Mouse (Mus musculus) kidney, embryonic 15.5 days (tissue): ENCODE data around the gene Raver1. TPM values are rescaled to one million over a fixed set of nuclear protein-coding genes. Genes with fewer than 3 reads are reported as not detected.

Experiments
- ATAC-seq: fragments of 200-750 bp; cut with Nextera tagmentation; replicated peaks from 2 replicates; pipeline ENCODE4 v1.8.0; 2017; ENCODE audit warnings: moderate TSS enrichment; ENCODE audit not compliant: low FRiP score
- H3K27ac ChIP-seq: fragments of 300-500 bp; sonication (generic); 2 replicates; pipeline ENCODE4 v1.5.1; 2015; ENCODE audit warnings: mild to moderate bottlenecking, inconsistent platforms
- H3K27me3 ChIP-seq: fragments of 300-500 bp; sonication (generic); 2 replicates; pipeline ENCODE4 v1.6.1; 2015; ENCODE audit warnings: inconsistent platforms
- H3K36me3 ChIP-seq: fragments of 300-500 bp; sonication (generic); 2 replicates; pipeline ENCODE4 v1.6.1; 2015; ENCODE audit warnings: inconsistent platforms
- H3K4me1 ChIP-seq: fragments of 300-500 bp; sonication (generic); 2 replicates; pipeline ENCODE4 v1.6.1; 2015; ENCODE audit warnings: inconsistent platforms
- H3K4me2 ChIP-seq: fragments of 300-500 bp; sonication (generic); 2 replicates; pipeline ENCODE4 v1.6.1; 2015; ENCODE audit warnings: moderate library complexity, mild to moderate bottlenecking, inconsistent platforms
- H3K4me3 ChIP-seq: fragments of 300-500 bp; sonication (generic); replicated peaks from 2 replicates; pipeline ENCODE4 v1.5.1; 2015; ENCODE audit warnings: mild to moderate bottlenecking, inconsistent platforms
- H3K9ac ChIP-seq: fragments of 300-500 bp; sonication (generic); 2 replicates; pipeline ENCODE4 v1.6.1; 2015; ENCODE audit warnings: mild to moderate bottlenecking, inconsistent platforms
- H3K9me3 ChIP-seq: fragments of 300-500 bp; sonication (generic); replicated peaks from 2 replicates; pipeline ENCODE4 v1.6.1; 2016; ENCODE audit warnings: inconsistent platforms
- WGBS: fragments of 180-500 bp; shearing (Covaris S2); methylation state at CpG from one replicate; pipeline ENCODE4 v1.1.7; 2015; ENCODE audit warnings: mixed read lengths; 5-methylcytosine and 5-hydroxymethylcytosine counted together
- polyA plus RNA-seq: library from polyadenylated mRNA; unstranded; fragments of >200 nt; fragmentation: Nextera tagmentation; extraction: Ambion mirVana; gene quantifications from 2 replicates; pipeline ENCODE4 v1.2.1, GENCODE M21; 2015

Gene Raver1
- polyA plus RNA-seq: 67.9 and 76.3 TPM in 2 replicates

DNA sequence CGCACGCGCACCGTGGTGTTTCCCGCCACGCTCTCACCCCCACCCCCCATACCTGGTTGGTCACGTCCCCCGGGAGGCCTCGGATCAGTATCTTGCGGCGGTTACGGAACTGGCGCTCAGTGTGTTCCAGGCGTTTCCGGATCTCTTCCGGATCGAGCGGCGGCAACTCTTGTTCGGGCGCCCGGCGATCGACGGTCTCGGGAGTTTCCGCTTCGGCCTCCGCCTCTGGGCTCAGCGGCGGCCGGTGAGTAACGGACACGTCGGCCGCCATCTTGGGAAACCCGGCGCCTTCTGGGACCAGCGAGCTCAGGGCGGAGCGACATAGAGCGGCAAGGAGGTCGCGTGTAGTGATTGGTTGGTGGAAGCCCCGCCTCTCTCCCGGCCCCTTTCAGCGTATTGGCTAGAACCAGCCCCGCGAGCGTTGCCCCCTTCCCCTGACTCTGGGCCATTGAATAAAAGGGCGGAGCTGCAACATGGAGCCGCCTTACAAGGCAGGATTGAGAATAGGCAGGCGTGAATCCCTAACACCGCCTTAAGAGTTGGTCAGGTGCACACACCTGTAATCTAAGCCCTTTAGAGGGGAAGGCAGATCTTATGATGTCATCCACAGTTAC lies at the start of gene Raver1, which contains the start of gene Gm38431:
Raver1 (minus strand) TSS at position 302 of the 614 bp plus-strand sequence.
Gm38431 (minus strand) TSS at position 291 of the 614 bp plus-strand sequence.
- ATAC-seq: peak; percentile 100
- Histone ChIP-seq H3K4me1 (peaks cover 19% of the 10 kb centered on the region), H3K9me3 (no peaks in the 10 kb centered on the region), H3K9ac (peak within 1 kb of the TSS; percentile 82), H3K27ac (peak within 1 kb of the TSS; percentile 96), H3K4me2 (peak within 1 kb of the TSS; percentile 75), H3K4me3 (peak within 1 kb of the TSS; percentile 85), H3K27me3 (no peaks in the 10 kb centered on the region), H3K36me3 (peaks cover 39% of the 10 kb centered on the region)
- under 1% methylated on average over 54 of the region's 54 CpGs for WGBS

DNA sequence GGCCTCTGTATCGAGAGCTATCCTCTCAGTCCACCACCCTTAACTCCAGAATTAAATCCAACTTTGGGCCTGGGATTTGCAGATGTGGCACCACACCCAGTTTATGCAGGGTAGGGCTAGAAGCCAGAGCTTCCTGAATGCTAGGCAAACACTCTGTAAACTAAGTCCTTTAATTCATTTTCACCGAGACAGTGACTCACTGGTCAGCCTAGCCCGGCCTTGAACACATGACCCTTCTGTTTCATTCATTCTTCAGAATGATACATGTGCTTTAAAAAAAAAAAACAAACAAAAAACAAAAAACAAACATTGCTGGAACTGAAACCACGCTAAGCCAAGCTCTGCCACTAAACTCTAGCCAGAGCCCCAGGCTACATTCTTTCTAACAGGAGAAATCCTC lies 46.6 kb upstream of the Raver1 start:
- Histone ChIP-seq H3K9me3 (no peaks in the 10 kb centered on the region), H3K4me2 (no peak overlapping the region), H3K27me3 (no peaks in the 10 kb centered on the region), H3K4me3 (no peak overlapping the region), H3K27ac (no peak overlapping the region), H3K36me3 (peaks cover 68% of the 10 kb centered on the region), H3K9ac (no peak overlapping the region), H3K4me1 (0 out of 2 replicates have a peak, but pooled peaks cover 6% of the 10 kb centered on the region)
- 78% methylated on average over 4 of the region's 4 CpGs for WGBS
- ATAC-seq: no peak

GRCm38 (mm10) chr9:21137229-21137628 lies 45.4 kb upstream of the Raver1 start:
- ATAC-seq: no peak; the same call in 1 of the 2 replicates

DNA sequence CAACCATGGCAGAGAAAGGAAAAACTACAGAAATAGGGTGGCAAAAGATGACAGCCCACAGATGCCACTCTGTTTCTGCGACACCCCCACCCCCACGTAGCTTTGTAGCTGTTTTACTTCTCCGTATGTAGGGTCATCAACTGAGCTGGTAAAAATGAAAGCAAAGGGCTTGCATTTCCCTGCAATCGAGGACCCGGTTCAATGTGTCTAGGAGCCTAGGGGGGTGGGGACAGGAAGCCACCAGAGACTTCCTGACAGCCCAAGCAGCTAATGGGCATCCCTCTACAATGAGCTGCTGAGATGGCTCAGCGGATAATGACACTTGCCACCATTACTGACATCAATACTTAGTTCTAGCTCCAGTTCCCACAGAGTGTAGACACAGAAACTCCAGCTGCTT lies 44.6 kb upstream of the Raver1 start:
- no peak overlapping the region for H3K27ac ChIP-seq
- 83% methylated on average over 6 of the region's 6 CpGs for WGBS
- peaks cover 48% of the 10 kb centered on the region for H3K36me3 ChIP-seq
- no peaks in the 10 kb centered on the region for H3K9me3 ChIP-seq
- H3K4me1 ChIP-seq: 0 out of 2 replicates have a peak, but pooled peaks cover 6% of the 10 kb centered on the region
- no peak overlapping the region for H3K4me2 ChIP-seq
- H3K9ac ChIP-seq: no peak overlapping the region
- no peak overlapping the region for H3K4me3 ChIP-seq
- no peak for ATAC-seq
- no peaks in the 10 kb centered on the region for H3K27me3 ChIP-seq

More at GRCm38 (mm10) chr9:21137229-21137628, 45.4 kb upstream of the Raver1 start:
- Histone ChIP-seq H3K9me3 (no peaks in the 10 kb centered on the region), H3K27me3 (no peaks in the 10 kb centered on the region), H3K4me3 (no peak overlapping the region), H3K4me2 (no peak overlapping the region), H3K9ac (no peak overlapping the region), H3K36me3 (peaks cover 57% of the 10 kb centered on the region), H3K4me1 (0 out of 2 replicates have a peak, but pooled peaks cover 6% of the 10 kb centered on the region), H3K27ac (no peak overlapping the region)
- 59% methylated on average over 3 of the region's 3 CpGs for WGBS

GRCm38 (mm10) chr9:21135941-21136381 lies 44.2 kb upstream of the Raver1 start:
- WGBS: 68% methylated on average over 1 of the region's 1 CpGs
- 0 out of 2 replicates have a peak, but pooled peaks cover 6% of the 10 kb centered on the region for H3K4me1 ChIP-seq

GRCm38 (mm10) chr9:21135329-21135890 lies 43.6 kb upstream of the Raver1 start:
- peaks cover 38% of the 10 kb centered on the region for H3K36me3 ChIP-seq

More at GRCm38 (mm10) chr9:21135941-21136381, 44.2 kb upstream of the Raver1 start:
- Histone ChIP-seq H3K27ac (no peak overlapping the region), H3K9ac (no peak overlapping the region), H3K9me3 (no peaks in the 10 kb centered on the region), H3K4me2 (no peak overlapping the region), H3K4me3 (no peak overlapping the region), H3K36me3 (peaks cover 44% of the 10 kb centered on the region), H3K27me3 (no peaks in the 10 kb centered on the region)
- ATAC-seq: no peak

GRCm38 (mm10) chr9:21134595-21135328 lies 43.0 kb upstream of the Raver1 start:
- no peak for ATAC-seq
- no peak overlapping the region for H3K9ac ChIP-seq
- peak overlapping the region; percentile 48; the same call in 1 of the 2 replicates for H3K27ac ChIP-seq
- H3K9me3 ChIP-seq: no peaks in the 10 kb centered on the region
- H3K36me3 ChIP-seq: peaks cover 32% of the 10 kb centered on the region
- WGBS: 69% methylated on average over 9 of the region's 9 CpGs
- no peak overlapping the region for H3K4me2 ChIP-seq
- no peaks in the 10 kb centered on the region for H3K27me3 ChIP-seq
- H3K4me1 ChIP-seq: peaks cover 14% of the 10 kb centered on the region
- H3K4me3 ChIP-seq: no peak overlapping the region

More at GRCm38 (mm10) chr9:21135329-21135890, 43.6 kb upstream of the Raver1 start:
- WGBS: 77% methylated on average over 4 of the region's 4 CpGs
- no peak for ATAC-seq
- Histone ChIP-seq H3K4me3 (no peak overlapping the region), H3K27me3 (no peaks in the 10 kb centered on the region), H3K27ac (peak overlapping the region; percentile 48; the same call in 1 of the 2 replicates), H3K4me1 (peaks cover 9% of the 10 kb centered on the region), H3K9ac (no peak overlapping the region), H3K4me2 (no peak overlapping the region), H3K9me3 (no peaks in the 10 kb centered on the region)

GRCm38 (mm10) chr9:21133064-21133707 lies 41.4 kb upstream of the Raver1 start:
- Histone ChIP-seq H3K36me3 (peaks cover 16% of the 10 kb centered on the region), H3K9me3 (no peaks in the 10 kb centered on the region), H3K4me3 (no peak overlapping the region), H3K27ac (no peak overlapping the region), H3K4me1 (peaks cover 14% of the 10 kb centered on the region), H3K4me2 (no peak overlapping the region), H3K27me3 (no peaks in the 10 kb centered on the region), H3K9ac (no peak overlapping the region)
- no peak for ATAC-seq
- WGBS: 73% methylated on average over 9 of the region's 9 CpGs

GRCm38 (mm10) chr9:21132102-21132775 lies 40.4 kb upstream of the Raver1 start:
- no peak overlapping the region for H3K27ac ChIP-seq
- H3K4me2 ChIP-seq: no peak overlapping the region
- H3K4me1 ChIP-seq: peaks cover 14% of the 10 kb centered on the region
- 77% methylated on average over 12 of the region's 12 CpGs for WGBS
- ATAC-seq: no peak
- H3K9me3 ChIP-seq: no peaks in the 10 kb centered on the region
- no peak overlapping the region for H3K9ac ChIP-seq
- peaks cover 12% of the 10 kb centered on the region for H3K36me3 ChIP-seq
- no peak overlapping the region for H3K4me3 ChIP-seq
- H3K27me3 ChIP-seq: no peaks in the 10 kb centered on the region

DNA sequence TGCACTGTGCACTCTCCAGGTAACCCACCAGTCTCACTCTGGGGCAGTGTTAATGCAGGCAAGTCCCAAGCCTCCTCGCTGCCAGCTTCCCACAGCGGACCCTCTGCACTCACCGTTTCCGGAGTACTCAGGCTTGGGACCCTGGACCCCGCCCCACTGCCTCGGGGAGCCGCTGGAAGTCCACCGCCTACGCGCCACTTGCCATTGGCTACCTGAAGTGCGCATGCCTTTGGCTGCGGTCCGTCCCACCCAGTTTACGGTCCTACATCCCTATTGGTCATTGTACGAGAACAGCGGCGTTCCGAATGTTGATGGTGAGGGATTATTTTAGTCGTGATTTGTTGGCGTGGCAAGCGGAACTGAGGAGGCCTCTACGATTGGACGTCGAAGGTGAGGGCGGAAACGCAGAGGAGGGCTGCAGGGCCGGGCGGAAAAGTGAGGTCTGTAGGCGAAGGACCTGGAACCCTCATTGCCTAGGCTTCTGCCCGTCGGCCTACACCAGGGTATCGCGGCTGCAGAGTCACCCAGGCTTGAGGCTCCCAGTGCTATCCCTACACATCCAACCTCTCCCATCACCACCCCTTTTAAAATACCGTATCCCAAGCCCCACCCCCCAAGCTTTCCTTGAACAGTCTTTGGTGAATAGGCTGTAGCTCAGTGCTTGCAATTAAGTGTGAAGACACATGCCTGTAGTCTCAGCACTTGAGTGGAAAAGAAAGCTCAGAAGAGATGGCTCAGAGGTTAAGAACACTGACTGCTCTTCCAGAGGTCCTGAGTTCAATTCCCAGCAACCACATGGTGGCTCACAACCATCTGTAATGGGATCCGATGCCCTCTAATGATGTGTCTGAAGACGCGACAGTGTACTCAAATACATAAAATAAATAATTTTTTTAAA lies 39.5 kb upstream of the Raver1 start, which contains the start of gene Tyk2:
Tyk2 (minus strand) TSS at position 185 of the 898 bp plus-strand sequence.
- WGBS: 5% methylated on average over 37 of the region's 37 CpGs
- no peaks in the 10 kb centered on the region for H3K9me3 ChIP-seq
- H3K4me1 ChIP-seq: peaks cover 14% of the 10 kb centered on the region
- peak within 1 kb of the TSS; percentile 69 for H3K4me3 ChIP-seq
- H3K4me2 ChIP-seq: peak within 1 kb of the TSS; percentile 78
- no peaks in the 10 kb centered on the region for H3K27me3 ChIP-seq
- peak within 1 kb of the TSS; percentile 81 for H3K27ac ChIP-seq
- peaks cover 19% of the 10 kb centered on the region for H3K36me3 ChIP-seq
- H3K9ac ChIP-seq: peak within 1 kb of the TSS; percentile 62
- ATAC-seq: peak; percentile 99
